Mouse (Mus musculus): ENCODE data around the gene Ankrd12.

Ankrd12 gene

GRCm38 (mm10) chr17:65941275-65941674 is 135.6 kb downstream of the Ankrd12 start:
- in situ Hi-C loops (cut with MboI; ENCODE audit: unreplicated experiment in 2 of 2), result no loop called here

- in situ Hi-C loops (cut with MboI; ENCODE audit: unreplicated experiment in 2 of 2), result no loop called here
Measured at GRCm38 (mm10) chr17:65940221-65940620, 136.7 kb downstream of the Ankrd12 start.

GRCm38 (mm10) chr17:65939461-65940192 is 137.3 kb downstream of the Ankrd12 start:
- in situ Hi-C loops (cut with MboI; ENCODE audit: unreplicated experiment in 2 of 2), result loop anchor here (5.0 to 10.0 kb wide), 2 partner anchors 55 to 57 kb away; partner anchors contain the start of gene Ralbp1 (in 1 of the 2)

- in situ Hi-C loops (cut with MboI; ENCODE audit: unreplicated experiment in 2 of 2), result loop anchor here (5.0 to 10.0 kb wide), 2 partner anchors 53 to 55 kb away; partner anchors contain the start of gene Ralbp1 (in 1 of the 2)
Measured at GRCm38 (mm10) chr17:65937671-65938070, 139.2 kb downstream of the Ankrd12 start.

- in situ Hi-C loops (cut with MboI; ENCODE audit: unreplicated experiment in 2 of 2), result loop anchor here in 1 of 2 experiments (10.0 kb wide), 1 partner anchor 49 kb away; the partner anchor contains the start of gene Ralbp1
Measured at GRCm38 (mm10) chr17:65933741-65934140, 143.1 kb downstream of the Ankrd12 start.

GRCm38 (mm10) chr17:65931525-65931924 is 145.4 kb downstream of the Ankrd12 start:
- in situ Hi-C loops (cut with MboI; ENCODE audit: unreplicated experiment in 2 of 2), result loop anchor here in 1 of 2 experiments (10.0 kb wide), 1 partner anchor 47 kb away; the partner anchor contains the start of gene Ralbp1

GRCm38 (mm10) chr17:65930960-65931359 is 145.9 kb downstream of the Ankrd12 start:
- in situ Hi-C loops (cut with MboI; ENCODE audit: unreplicated experiment in 2 of 2), result loop anchor here in 1 of 2 experiments (10.0 kb wide), 1 partner anchor 46 kb away; the partner anchor contains the start of gene Ralbp1

GRCm38 (mm10) chr17:65930158-65930826 is 146.6 kb downstream of the Ankrd12 start:
- in situ Hi-C loops (cut with MboI; ENCODE audit: unreplicated experiment in 2 of 2), result loop anchor here in 1 of 2 experiments (10.0 kb wide), 1 partner anchor 45 kb away; the partner anchor contains the start of gene Ralbp1

- in situ Hi-C loops (cut with MboI; ENCODE audit: unreplicated experiment in 2 of 2), result no loop called here
Measured at GRCm38 (mm10) chr17:65929319-65929978, 147.4 kb downstream of the Ankrd12 start.

GRCm38 (mm10) chr17:65927077-65927476 is 149.8 kb downstream of the Ankrd12 start:
- in situ Hi-C loops (cut with MboI; ENCODE audit: unreplicated experiment in 2 of 2), result no loop called here

GRCm38 (mm10) chr17:65924218-65924617 is 152.7 kb downstream of the Ankrd12 start:
- in situ Hi-C loops (cut with MboI; ENCODE audit: unreplicated experiment in 2 of 2), result no loop called here

GRCm38 (mm10) chr17:65921975-65922374 is 154.9 kb downstream of the Ankrd12 start:
- in situ Hi-C loops (cut with MboI; ENCODE audit: unreplicated experiment in 2 of 2), result no loop called here

GRCm38 (mm10) chr17:65919235-65919634 is 157.7 kb downstream of the Ankrd12 start:
- in situ Hi-C loops (cut with MboI; ENCODE audit: unreplicated experiment in 2 of 2), result no loop called here

GRCm38 (mm10) chr17:65916135-65916668 is 160.7 kb downstream of the Ankrd12 start:
- in situ Hi-C loops (cut with MboI; ENCODE audit: unreplicated experiment in 2 of 2), result no loop called here

Measured in v-Abl transformed pro-B cells (cell line).